Mouse (Mus musculus) left cerebral cortex, adult 9 months (tissue): ENCODE data around the gene Zfp941.
"Not testable (repeated sequence)": the region's sequence is repeated elsewhere in the genome, so short reads cannot be mapped to it uniquely, and the experiment has no call there.

Experiments used
- DNase-seq, 2 experiments: peaks; one replicate each; pipeline ENCODE4 v3.0.0; 2022; ENCODE audit warnings: low spot score in 2 of 2

Zfp941 gene

DNA sequence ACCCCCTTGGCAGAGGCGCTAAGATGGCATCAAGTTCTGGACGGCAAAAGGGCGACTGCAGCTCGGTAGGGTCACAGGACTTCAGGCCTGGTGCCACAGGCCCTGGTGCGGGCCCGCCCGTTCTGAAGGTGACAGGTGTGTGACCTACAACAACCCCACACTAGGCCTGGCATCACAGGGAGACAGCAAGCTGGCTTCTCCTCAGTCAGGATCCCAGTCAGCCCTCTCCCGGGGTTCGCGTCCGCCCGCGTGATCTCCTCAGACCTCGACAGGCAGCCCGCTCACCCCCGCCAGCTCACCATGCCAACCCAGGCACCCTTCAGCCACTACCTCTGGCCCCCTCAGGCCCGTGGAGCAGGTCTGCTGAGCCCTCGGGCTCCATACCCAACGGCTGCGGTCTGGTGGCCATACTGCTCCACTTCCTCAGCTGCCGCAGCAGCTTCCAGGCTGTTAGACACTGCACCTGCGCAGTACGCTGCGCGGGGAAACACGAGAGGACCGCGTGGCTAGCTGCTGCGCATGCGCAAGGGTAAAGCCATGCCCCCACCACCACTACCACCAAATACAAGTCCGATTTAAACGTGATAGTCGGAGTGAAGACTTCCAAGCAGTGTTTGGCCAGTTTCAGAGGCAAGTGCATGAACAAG is 34.4 kb downstream of the Zfp941 start, which contains the start of gene Syce1:
Syce1 (minus strand) TSS at position 447 of the 647 bp plus-strand sequence.
- DNase-seq: no peak

DNA sequence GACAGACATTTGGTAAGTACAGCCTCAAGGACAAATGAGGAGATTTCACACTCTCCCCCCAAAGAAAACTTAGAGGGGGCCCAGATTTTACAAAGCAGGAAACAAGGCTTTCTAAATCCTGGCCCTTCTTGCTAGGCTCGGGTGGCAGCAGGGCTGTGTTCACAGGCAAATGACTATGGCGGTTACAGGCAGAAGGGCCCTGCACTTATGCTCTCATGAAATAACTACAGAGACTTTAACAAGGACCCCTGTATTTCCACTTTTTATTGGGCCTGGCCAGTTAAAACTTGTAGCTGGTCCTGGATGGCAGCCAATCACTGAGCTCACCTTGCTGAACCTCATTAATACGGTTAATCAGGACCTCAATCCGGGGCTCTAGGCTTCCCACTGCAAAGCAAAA is 41.4 kb downstream of the Zfp941 start:
- DNase-seq: no peak

DNA sequence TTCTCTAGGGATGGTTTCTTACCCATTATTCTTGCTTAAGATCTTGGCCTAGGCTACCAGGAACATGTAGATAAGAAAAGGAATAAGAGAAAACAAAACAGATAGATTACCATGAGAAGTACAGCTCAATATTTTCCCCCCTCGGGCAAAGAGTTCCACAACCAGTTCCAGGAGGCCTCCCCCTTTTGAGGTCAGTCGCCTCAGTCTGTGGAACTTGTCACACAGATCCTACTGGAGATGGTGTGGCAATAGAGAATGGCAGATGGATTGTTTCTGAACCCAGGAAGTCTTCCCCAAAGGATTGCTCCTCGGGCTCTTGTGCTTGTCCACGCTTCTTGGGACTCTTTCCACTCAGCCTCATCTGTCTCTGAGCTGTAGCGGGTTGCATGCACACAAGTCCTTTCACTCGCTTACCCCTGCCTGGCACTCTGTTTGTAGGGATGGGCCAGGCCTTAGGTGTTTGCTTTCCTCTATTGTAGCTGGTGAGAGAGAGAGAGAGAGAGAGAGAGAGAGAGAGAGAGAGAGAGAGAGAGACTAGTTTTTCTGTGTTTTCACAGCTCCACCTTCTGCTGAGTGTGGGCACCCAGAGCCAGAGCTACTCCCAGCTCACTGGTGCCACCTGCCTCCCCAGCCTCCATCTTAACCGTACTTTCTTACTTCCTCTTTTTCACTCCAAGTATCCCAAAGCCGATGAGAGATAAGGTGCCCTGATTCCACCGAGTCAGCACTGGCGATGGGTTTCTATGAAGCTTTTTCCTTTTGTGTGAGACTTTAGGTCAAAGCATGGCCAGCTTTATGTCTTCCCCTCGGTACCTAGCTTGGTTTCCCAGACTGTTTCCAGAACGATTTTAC is 55.9 kb downstream of the Zfp941 start:
- no peak for DNase-seq

DNA sequence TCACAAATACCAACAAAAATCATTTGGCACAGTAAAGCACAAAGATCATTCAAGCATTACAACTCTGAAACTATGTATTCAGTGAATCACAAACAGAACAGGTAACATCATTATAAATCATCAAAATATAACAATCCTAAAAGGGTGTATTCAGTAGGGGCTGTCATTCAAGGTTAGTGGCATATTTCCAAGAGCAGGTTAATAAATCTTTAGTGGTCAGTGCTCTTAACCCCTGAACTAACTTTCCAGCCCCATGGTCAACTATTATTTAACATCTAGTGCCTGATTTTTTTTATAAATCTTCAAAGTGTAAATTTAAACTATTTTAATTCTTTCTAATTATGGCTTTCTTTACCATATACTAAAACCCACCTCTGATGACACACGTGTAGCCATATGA is 56.6 kb downstream of the Zfp941 start:
- not testable (repeated sequence) for DNase-seq

DNA sequence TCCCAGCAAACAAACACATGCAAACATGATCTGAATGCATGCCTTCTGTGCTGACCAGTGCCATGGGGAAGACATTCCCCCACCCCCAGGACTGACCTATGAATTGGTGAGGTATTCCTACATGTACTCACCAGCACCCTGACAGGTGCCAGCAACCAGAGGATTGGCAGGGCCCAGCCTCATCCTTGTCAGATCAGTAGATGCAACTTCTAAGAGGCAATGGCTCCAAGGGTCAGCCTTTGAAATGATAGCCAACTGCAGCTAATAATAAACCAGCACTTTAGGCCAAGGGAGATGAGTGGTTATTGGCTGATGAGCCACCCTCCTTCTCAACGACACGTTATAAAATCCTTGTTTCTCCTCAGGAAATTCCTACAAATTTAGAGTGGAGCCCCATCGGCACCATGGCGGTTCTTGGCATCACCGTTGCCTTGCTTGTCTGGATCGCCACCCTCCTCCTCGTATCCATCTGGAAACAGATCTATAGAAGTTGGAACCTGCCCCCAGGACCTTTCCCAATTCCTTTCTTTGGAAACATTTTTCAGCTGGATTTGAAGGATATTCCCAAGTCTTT is 58.4 kb downstream of the Zfp941 start, which contains the start of gene Cyp2e1:
Cyp2e1 (plus strand) TSS at position 293 of the 574 bp plus-strand sequence.
- DNase-seq: no peak

DNA sequence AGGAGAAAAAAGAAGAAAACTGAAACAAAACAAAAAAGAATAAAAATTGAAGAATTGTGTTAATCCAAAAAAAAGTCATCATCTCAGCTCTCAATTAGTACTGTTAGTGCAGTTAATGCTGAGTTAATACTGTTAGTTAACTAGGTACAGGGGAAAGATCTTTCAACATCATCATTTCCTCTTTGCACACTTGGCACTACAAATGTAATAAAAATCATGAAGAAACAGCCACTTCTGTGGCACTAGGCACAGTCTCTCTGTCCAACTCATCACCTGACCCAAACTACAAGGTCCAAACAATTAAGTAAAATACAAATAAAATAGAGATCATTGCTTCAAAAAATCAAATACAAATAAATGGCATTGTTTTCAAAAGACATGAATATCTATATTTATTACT is 61.3 kb downstream of the Zfp941 start:
- DNase-seq: no peak
